Mouse (Mus musculus): ENCODE measurements around the gene D10Jhu81e. TPM values are rescaled to one million over a fixed set of nuclear protein-coding genes. Genes with fewer than 3 reads are reported as not detected.

The D10Jhu81e gene
- polyA plus RNA-seq, 1 experiment from 2014 or later: 20.8 TPM

DNA sequence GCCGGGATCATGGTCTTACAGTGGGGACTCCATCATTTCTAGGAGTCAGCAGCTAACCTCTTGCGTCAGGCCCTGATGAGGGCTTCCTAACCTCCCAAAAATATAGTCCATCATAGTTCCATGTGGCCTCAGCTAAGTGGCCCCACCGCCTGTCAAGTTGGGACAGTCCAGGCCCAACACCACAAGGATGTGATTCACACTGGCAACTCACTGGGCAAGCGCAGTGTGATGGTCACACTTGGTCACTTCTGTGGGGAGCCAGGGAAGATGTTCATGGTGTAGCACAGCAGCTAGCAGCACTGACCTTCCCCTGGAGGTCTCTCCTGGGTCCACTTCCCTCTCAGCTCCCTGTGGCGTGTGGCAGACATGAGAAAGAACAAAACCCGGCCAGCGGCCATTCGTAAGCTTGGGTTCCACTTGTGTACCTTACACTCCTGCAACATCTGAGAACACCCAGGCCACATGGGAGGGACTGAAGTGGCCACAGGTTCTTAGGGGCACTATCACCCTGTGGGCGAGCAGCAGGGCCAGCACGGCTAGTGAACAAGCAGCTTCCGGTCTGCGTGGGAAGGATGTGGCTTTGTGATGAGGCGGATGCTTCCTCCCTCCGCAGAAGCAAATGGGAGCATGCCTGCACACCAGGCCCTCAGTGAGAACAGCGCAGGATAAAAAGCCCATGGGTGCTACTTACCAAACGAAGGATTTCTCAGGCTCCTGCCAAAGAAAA, 9.1 kb downstream of the D10Jhu81e start:
- TF ChIP-seq EP300 (IDR thresholded peaks at IDR 0.05; ENCODE audit: low read depth) (no peak), CTCF (IDR thresholded peaks at IDR 0.05; ENCODE audit: low read depth) (no peak)
- Histone ChIP-seq H3K27ac (ENCODE audit: low read depth) (peak overlapping the region; percentile 11; the same call in 1 of the 2 replicates), H3K4me3 (ENCODE audit: low read depth, low read length) (no peak overlapping the region), H3K36me3 (replicated peaks; ENCODE audit: insufficient read depth, low read length) (peaks cover 23% of the 10 kb centered on the region), H3K4me1 (ENCODE audit: insufficient read depth) (peaks cover 6% of the 10 kb centered on the region), H3K4me2 (ENCODE audit: low read depth, low read length) (no peak overlapping the region), H3K9ac (replicated peaks) (no peak overlapping the region), H3K27me3 (ENCODE audit: insufficient read depth, low read length) (no peaks in the 10 kb centered on the region), H3K9me3 (ENCODE audit: low read length) (no peaks in the 10 kb centered on the region)
- 58% methylated on average over 16 of the region's 16 CpGs for WGBS (ENCODE audit: insufficient replicate concordance)
- ATAC-seq (peak; percentile 2; the same call in 1 of the 2 replicates), DNase-seq (no peak)

DNA sequence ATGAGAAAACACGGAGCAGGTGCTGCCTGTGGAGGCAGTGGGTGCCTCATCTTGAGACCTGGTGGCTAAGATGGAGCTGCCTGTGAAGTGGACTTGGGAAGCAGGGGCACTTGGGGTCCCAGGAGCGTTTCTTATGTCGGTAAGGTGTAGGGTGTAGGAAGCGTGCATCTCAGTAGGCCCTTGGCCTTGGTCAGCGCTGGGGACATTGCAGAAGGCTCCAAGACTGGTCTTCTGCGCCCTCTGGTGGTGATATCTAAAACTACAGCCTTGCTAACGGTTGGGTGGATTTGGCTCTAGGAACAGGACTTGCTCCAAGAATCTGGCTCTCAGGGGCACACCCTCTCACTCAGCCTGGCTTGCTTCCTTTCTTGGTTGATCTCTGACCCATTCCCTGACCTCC, 9.7 kb downstream of the D10Jhu81e start:
- TF ChIP-seq CTCF (IDR thresholded peaks at IDR 0.05; ENCODE audit: low read depth) (peak; percentile 98), EP300 (IDR thresholded peaks at IDR 0.05; ENCODE audit: low read depth) (no peak)
- Histone ChIP-seq H3K4me3 (ENCODE audit: low read depth, low read length) (0 out of 2 replicates have a peak overlapping the region, but pooled peaks have one; percentile 24), H3K27ac (ENCODE audit: low read depth) (peak overlapping the region; percentile 37; the same call in 1 of the 2 replicates), H3K27me3 (ENCODE audit: insufficient read depth, low read length) (no peaks in the 10 kb centered on the region), H3K4me1 (ENCODE audit: insufficient read depth) (peaks cover 6% of the 10 kb centered on the region), H3K4me2 (ENCODE audit: low read depth, low read length) (peak overlapping the region; percentile 58), H3K36me3 (replicated peaks; ENCODE audit: insufficient read depth, low read length) (peaks cover 20% of the 10 kb centered on the region), H3K9me3 (ENCODE audit: low read length) (no peaks in the 10 kb centered on the region), H3K9ac (replicated peaks) (peak overlapping the region; percentile 26)
- peak; percentile 85 for DNase-seq
- WGBS (ENCODE audit: insufficient replicate concordance): 4% methylated on average over 7 of the region's 7 CpGs
- ATAC-seq: peak; percentile 74

DNA sequence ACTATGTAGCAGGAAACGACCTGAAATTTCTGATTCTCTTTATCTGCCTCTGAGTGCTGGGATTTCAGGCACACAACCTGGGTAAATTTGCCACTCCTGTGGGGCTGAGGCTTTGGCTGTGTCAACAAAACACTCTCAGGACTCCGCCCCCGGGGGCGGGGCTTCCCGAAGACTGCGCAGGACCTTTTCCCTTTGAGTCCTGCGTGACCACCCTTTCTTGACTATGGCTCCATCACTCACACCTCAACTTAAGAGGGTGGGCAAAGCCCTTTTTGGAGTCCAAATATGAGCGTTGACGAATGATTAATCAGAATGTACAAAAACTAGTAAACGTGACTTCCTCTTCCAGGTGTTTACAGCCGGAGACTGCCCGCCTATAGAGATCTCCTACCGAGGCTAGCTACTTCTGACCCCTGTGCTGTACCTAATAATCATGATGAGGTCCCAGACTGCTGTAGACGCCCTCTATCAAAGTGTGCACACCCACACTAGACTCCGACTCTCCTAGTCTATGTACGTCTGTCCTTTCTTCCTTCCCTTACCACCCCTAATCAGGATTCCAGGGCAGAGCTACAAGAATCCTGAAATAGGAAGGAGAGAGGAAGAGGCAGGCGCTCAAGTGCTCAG, 10.2 kb downstream of the D10Jhu81e start:
- peak overlapping the region; percentile 26 for H3K9ac ChIP-seq (replicated peaks)

DNA sequence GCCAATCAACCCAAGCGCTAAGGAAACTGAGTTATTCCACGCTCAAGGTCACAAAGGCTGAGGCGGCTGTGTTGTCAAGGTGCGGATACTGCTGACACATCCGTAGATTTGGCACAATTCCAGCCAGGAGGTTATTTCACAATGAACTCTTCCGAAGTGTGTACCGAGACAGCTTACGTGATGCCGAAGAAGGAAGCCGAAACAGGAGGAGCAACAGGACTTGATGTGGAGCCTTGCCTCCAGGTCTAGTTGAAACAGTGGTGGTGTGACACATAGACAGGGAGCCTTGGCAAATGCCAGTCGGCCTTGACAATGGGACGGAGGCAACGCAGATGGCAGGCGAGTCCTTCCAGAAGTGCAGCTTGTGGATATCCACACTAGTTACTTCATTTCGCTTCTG, 11.5 kb downstream of the D10Jhu81e start:
- H3K27ac ChIP-seq (ENCODE audit: low read depth): no peak overlapping the region
- peaks cover 6% of the 10 kb centered on the region for H3K4me1 ChIP-seq (ENCODE audit: insufficient read depth)
- WGBS (ENCODE audit: insufficient replicate concordance): 81% methylated on average over 15 of the region's 15 CpGs
- no peaks in the 10 kb centered on the region for H3K9me3 ChIP-seq (ENCODE audit: low read length)
- H3K4me3 ChIP-seq (ENCODE audit: low read depth, low read length): no peak overlapping the region
- H3K36me3 ChIP-seq (replicated peaks; ENCODE audit: insufficient read depth, low read length): peaks cover 8% of the 10 kb centered on the region; the same call in 1 of the 2 replicates
- H3K4me2 ChIP-seq (ENCODE audit: low read depth, low read length): no peak overlapping the region
- no peak for TF ChIP-seq EP300 (IDR thresholded peaks at IDR 0.05; ENCODE audit: low read depth)
- TF ChIP-seq CTCF (IDR thresholded peaks at IDR 0.05; ENCODE audit: low read depth): no peak
- H3K9ac ChIP-seq (replicated peaks): no peak overlapping the region
- H3K27me3 ChIP-seq (ENCODE audit: insufficient read depth, low read length): no peaks in the 10 kb centered on the region
- ATAC-seq (no peak), DNase-seq (no peak)

More for the DNA sequence above, 10.2 kb downstream of the D10Jhu81e start:
- Histone ChIP-seq H3K4me2 (ENCODE audit: low read depth, low read length) (peak overlapping the region; percentile 58), H3K4me1 (ENCODE audit: insufficient read depth) (peaks cover 6% of the 10 kb centered on the region), H3K27ac (ENCODE audit: low read depth) (peak overlapping the region; percentile 37; the same call in 1 of the 2 replicates), H3K27me3 (ENCODE audit: insufficient read depth, low read length) (no peaks in the 10 kb centered on the region), H3K4me3 (ENCODE audit: low read depth, low read length) (peak overlapping the region; percentile 24; the same call in 1 of the 2 replicates), H3K9me3 (ENCODE audit: low read length) (no peaks in the 10 kb centered on the region), H3K36me3 (replicated peaks; ENCODE audit: insufficient read depth, low read length) (peaks cover 15% of the 10 kb centered on the region)
- DNase-seq: peak; percentile 76
- 8% methylated on average over 17 of the region's 17 CpGs for WGBS (ENCODE audit: insufficient replicate concordance)
- TF ChIP-seq EP300 (IDR thresholded peaks at IDR 0.05; ENCODE audit: low read depth): no peak
- peak; percentile 32 for ATAC-seq

DNA sequence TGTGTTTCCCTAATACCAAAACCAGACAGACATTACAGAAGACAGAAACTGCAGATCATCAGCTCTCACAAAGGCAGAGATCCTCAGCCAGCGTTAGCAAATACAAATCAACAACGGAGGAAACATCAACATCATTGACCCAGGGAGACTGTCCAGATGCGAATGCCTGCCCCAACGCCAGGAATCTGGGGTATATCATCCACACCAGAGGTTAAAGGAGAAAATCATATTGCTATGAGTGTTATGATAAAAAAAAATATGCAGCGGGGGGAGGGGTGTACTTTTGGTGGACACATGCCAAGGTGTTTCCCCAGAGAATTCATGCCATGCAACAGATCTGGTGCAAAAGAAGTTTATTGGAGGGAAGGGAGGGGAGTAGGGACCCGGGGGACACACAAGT, 12.7 kb downstream of the D10Jhu81e start:
- Histone ChIP-seq H3K9ac (replicated peaks) (no peak overlapping the region), H3K9me3 (ENCODE audit: low read length) (no peaks in the 10 kb centered on the region), H3K4me3 (ENCODE audit: low read depth, low read length) (no peak overlapping the region), H3K4me1 (ENCODE audit: insufficient read depth) (peaks cover 6% of the 10 kb centered on the region), H3K36me3 (replicated peaks; ENCODE audit: insufficient read depth, low read length) (no peaks in the 10 kb centered on the region), H3K27ac (ENCODE audit: low read depth) (no peak overlapping the region), H3K27me3 (ENCODE audit: insufficient read depth, low read length) (no peaks in the 10 kb centered on the region), H3K4me2 (ENCODE audit: low read depth, low read length) (no peak overlapping the region)
- WGBS (ENCODE audit: insufficient replicate concordance): 63% methylated on average over 6 of the region's 6 CpGs
- ATAC-seq (no peak), DNase-seq (no peak)
- TF ChIP-seq CTCF (IDR thresholded peaks at IDR 0.05; ENCODE audit: low read depth): no peak
- no peak for TF ChIP-seq EP300 (IDR thresholded peaks at IDR 0.05; ENCODE audit: low read depth)
